Mouse (Mus musculus): Measurements from ENCODE around the gene Ocel1.

- TF ChIP-seq CTCF (IDR thresholded peaks at IDR 0.05), result no peak
- TF ChIP-seq POLR2A (IDR thresholded peaks at IDR 0.05; ENCODE audit: insufficient read depth, low read depth, low read length), result peak; percentile 33; the same call in 1 of the 2 replicates
- 0 out of 2 replicates have a peak, but pooled peaks have one; percentile 54 for TF ChIP-seq EP300 (IDR thresholded peaks at IDR 0.05; ENCODE audit: insufficient read depth, low read depth, low read length)
Measured at GRCm38 (mm10) chr8:71388267-71388666, 17.2 kb downstream of the Ocel1 start.

All from heart, adult 2 months (tissue).